Mouse (Mus musculus) kidney, postnatal 0 days (tissue): ENCODE results near the gene Cd83. TPM values are rescaled to one million over a fixed set of nuclear protein-coding genes. Genes with fewer than 3 reads are reported as not detected.

ENCODE experiments used
- ATAC-seq: fragments of 200-750 bp; cut with Nextera tagmentation; replicated peaks from 2 replicates; pipeline ENCODE4 v1.8.0; 2017; ENCODE audit warnings: low read depth, moderate number of reproducible peaks, moderate TSS enrichment, moderate library complexity; ENCODE audit not compliant: low FRiP score
- DNase-seq: peaks from one replicate; pipeline ENCODE4 v3.0.0-alpha.2; 2016; ENCODE audit warnings: low spot score
- H3K27ac ChIP-seq: fragments of 300-500 bp; sonication (generic); 2 replicates; pipeline ENCODE4 v1.5.1; 2014; ENCODE audit warnings: mild to moderate bottlenecking
- H3K27me3 ChIP-seq: fragments of 300-500 bp; sonication (generic); 2 replicates; pipeline ENCODE4 v1.6.1; 2014; ENCODE audit warnings: low read length, mixed read lengths; ENCODE audit not compliant: insufficient read depth
- H3K36me3 ChIP-seq: fragments of 300-500 bp; sonication (generic); 2 replicates; pipeline ENCODE4 v1.6.1; 2014; ENCODE audit warnings: low read length, mixed read lengths; ENCODE audit not compliant: insufficient read depth
- H3K4me1 ChIP-seq: fragments of 300-500 bp; sonication (generic); replicated peaks from 2 replicates; pipeline ENCODE4 v1.6.1; 2014; ENCODE audit warnings: antibody characterized with exemption, low read length, mixed read lengths; ENCODE audit not compliant: insufficient read depth
- H3K4me2 ChIP-seq: fragments of 300-500 bp; sonication (generic); 2 replicates; pipeline ENCODE4 v1.6.1; 2014; ENCODE audit warnings: mild to moderate bottlenecking, low read length, moderate library complexity, mixed read lengths
- H3K4me3 ChIP-seq: fragments of 300-500 bp; sonication (generic); replicated peaks from 2 replicates; pipeline ENCODE4 v1.5.1; 2014; ENCODE audit warnings: low read depth, low read length
- H3K9ac ChIP-seq: fragments of 300-500 bp; sonication (generic); 2 replicates; pipeline ENCODE4 v1.6.1; 2014; ENCODE audit warnings: low read depth, low read length
- H3K9me3 ChIP-seq: fragments of 300-500 bp; sonication (generic); replicated peaks from 2 replicates; pipeline ENCODE4 v1.6.1; 2016; ENCODE audit warnings: low read length, inconsistent platforms, mixed read lengths
- CTCF ChIP-seq: IDR thresholded peaks from 2 replicates; pipeline ENCODE4 v1.5.1; 2016; ENCODE audit warnings: antibody characterized with exemption, low read depth, mild to moderate bottlenecking, moderate library complexity
- WGBS: fragments of 180-500 bp; shearing (Covaris S2); extraction: QIAGEN DNeasy Blood & Tissue Kit; methylation state at CpG from one replicate; pipeline ENCODE4 v1.1.7; 2014; 5-methylcytosine and 5-hydroxymethylcytosine counted together
- polyA plus RNA-seq: library from polyadenylated mRNA; unstranded; fragments of >200 nt; fragmentation: Nextera tagmentation; extraction: Ambion mirVana; gene quantifications from 2 replicates; pipeline ENCODE4 v1.2.1, GENCODE M21; 2015

Cd83 gene
- polyA plus RNA-seq, 1 experiment from 2014 or later, result 35.8 TPM

GRCm38 (mm10) chr13:43830892-43831673 is 46.5 kb downstream of the Cd83 start:
- Histone ChIP-seq H3K9ac (no peak overlapping the region), H3K9me3 (no peaks in the 10 kb centered on the region), H3K4me2 (no peak overlapping the region), H3K4me1 (no peaks in the 10 kb centered on the region), H3K27ac (no peak overlapping the region), H3K27me3 (no peaks in the 10 kb centered on the region), H3K36me3 (no peaks in the 10 kb centered on the region), H3K4me3 (no peak overlapping the region)
- no peak for TF ChIP-seq CTCF
- DNase-seq (peak; percentile 60), ATAC-seq (no peak)
- 60% methylated on average over 8 of the region's 8 CpGs for WGBS

GRCm38 (mm10) chr13:43832731-43833130 is 48.2 kb downstream of the Cd83 start:
- no peaks in the 10 kb centered on the region for H3K36me3 ChIP-seq
- no peaks in the 10 kb centered on the region for H3K27me3 ChIP-seq
- H3K9ac ChIP-seq, result no peak overlapping the region
- peak; percentile 16 for DNase-seq
- ATAC-seq, result no peak
- H3K9me3 ChIP-seq, result no peaks in the 10 kb centered on the region
- no peak overlapping the region for H3K27ac ChIP-seq
- H3K4me3 ChIP-seq, result no peak overlapping the region
- 28% methylated on average over 7 of the region's 7 CpGs for WGBS
- no peak for TF ChIP-seq CTCF
- H3K4me1 ChIP-seq, result no peaks in the 10 kb centered on the region
- H3K4me2 ChIP-seq, result no peak overlapping the region

GRCm38 (mm10) chr13:43836376-43836775 is 51.8 kb downstream of the Cd83 start:
- H3K9me3 ChIP-seq, result no peaks in the 10 kb centered on the region
- H3K4me1 ChIP-seq, result no peaks in the 10 kb centered on the region
- no peak for ATAC-seq
- no peak overlapping the region for H3K9ac ChIP-seq
- no peaks in the 10 kb centered on the region for H3K27me3 ChIP-seq
- TF ChIP-seq CTCF, result no peak
- no peak overlapping the region for H3K4me3 ChIP-seq
- H3K36me3 ChIP-seq, result no peaks in the 10 kb centered on the region
- H3K27ac ChIP-seq, result no peak overlapping the region
- DNase-seq, result no peak
- WGBS, result 37% methylated on average over 8 of the region's 8 CpGs
- no peak overlapping the region for H3K4me2 ChIP-seq

GRCm38 (mm10) chr13:43837812-43838211 is 53.2 kb downstream of the Cd83 start:
- DNase-seq, result no peak
- no peak for ATAC-seq
- WGBS, result 72% methylated on average over 4 of the region's 4 CpGs
- no peak overlapping the region for H3K4me3 ChIP-seq
- no peaks in the 10 kb centered on the region for H3K27me3 ChIP-seq
- no peak for TF ChIP-seq CTCF
- H3K9me3 ChIP-seq, result no peaks in the 10 kb centered on the region
- no peaks in the 10 kb centered on the region for H3K36me3 ChIP-seq
- no peak overlapping the region for H3K27ac ChIP-seq
- no peak overlapping the region for H3K9ac ChIP-seq
- no peak overlapping the region for H3K4me2 ChIP-seq
- H3K4me1 ChIP-seq, result no peaks in the 10 kb centered on the region

- Histone ChIP-seq H3K36me3 (no peaks in the 10 kb centered on the region), H3K27me3 (no peaks in the 10 kb centered on the region), H3K4me2 (no peak overlapping the region), H3K9ac (no peak overlapping the region), H3K27ac (no peak overlapping the region), H3K4me3 (no peak overlapping the region), H3K9me3 (no peaks in the 10 kb centered on the region), H3K4me1 (0 out of 2 replicates have a peak, but pooled peaks cover 3% of the 10 kb centered on the region)
- 76% methylated on average over 5 of the region's 5 CpGs for WGBS
- TF ChIP-seq CTCF, result no peak
- ATAC-seq, result no peak
- DNase-seq, result no peak
These were observed 60.6 kb downstream of the Cd83 start for GRCm38 (mm10) chr13:43845151-43845550.

GRCm38 (mm10) chr13:43847186-43847585 is 62.6 kb downstream of the Cd83 start:
- H3K9ac ChIP-seq, result no peak overlapping the region
- no peak for TF ChIP-seq CTCF
- no peaks in the 10 kb centered on the region for H3K27me3 ChIP-seq
- WGBS, result 88% methylated on average over 7 of the region's 7 CpGs
- H3K4me1 ChIP-seq, result 0 out of 2 replicates have a peak, but pooled peaks cover 6% of the 10 kb centered on the region
- no peak overlapping the region for H3K27ac ChIP-seq
- DNase-seq, result no peak
- no peaks in the 10 kb centered on the region for H3K9me3 ChIP-seq
- H3K4me2 ChIP-seq, result no peak overlapping the region
- H3K4me3 ChIP-seq, result no peak overlapping the region
- no peak for ATAC-seq
- H3K36me3 ChIP-seq, result no peaks in the 10 kb centered on the region
